Mouse (Mus musculus) limb, embryonic 12.5 days (tissue): ENCODE results near the gene Acap2. TPM values are rescaled to one million over a fixed set of nuclear protein-coding genes. Genes with fewer than 3 reads are reported as not detected.

Source experiments
- ATAC-seq: fragments of 200-750 bp; cut with Nextera tagmentation; 2 replicates; pipeline ENCODE4 v1.8.0; 2017; ENCODE audit warnings: low read depth, moderate TSS enrichment; ENCODE audit not compliant: insufficient number of reproducible peaks, insufficient read depth, low FRiP score, low TSS enrichment
- H3K27ac ChIP-seq: fragments of 300-500 bp; sonication (generic); 2 replicates; pipeline ENCODE4 v1.5.1; 2016; ENCODE audit warnings: mild to moderate bottlenecking, moderate library complexity
- H3K27me3 ChIP-seq: fragments of 300-500 bp; sonication (generic); 2 replicates; pipeline ENCODE4 v1.6.1; 2016; ENCODE audit warnings: mild to moderate bottlenecking, moderate library complexity
- H3K36me3 ChIP-seq: fragments of 300-500 bp; sonication (generic); 2 replicates; pipeline ENCODE4 v1.6.1; 2016; ENCODE audit warnings: mild to moderate bottlenecking, moderate library complexity
- H3K4me1 ChIP-seq: fragments of 300-500 bp; sonication (generic); replicated peaks from 2 replicates; pipeline ENCODE4 v1.6.1; 2016
- H3K4me2 ChIP-seq: fragments of 300-500 bp; sonication (generic); 2 replicates; pipeline ENCODE4 v1.6.1; 2016; ENCODE audit warnings: mild to moderate bottlenecking, moderate library complexity
- H3K4me3 ChIP-seq: fragments of 300-500 bp; sonication (generic); replicated peaks from 2 replicates; pipeline ENCODE4 v1.5.1; 2016; ENCODE audit warnings: mild to moderate bottlenecking
- H3K9ac ChIP-seq: fragments of 300-500 bp; sonication (generic); replicated peaks from 2 replicates; pipeline ENCODE4 v1.6.1; 2016; ENCODE audit warnings: mild to moderate bottlenecking, moderate library complexity
- H3K9me3 ChIP-seq: fragments of 300-500 bp; sonication (generic); 2 replicates; pipeline ENCODE4 v1.6.1; 2016; ENCODE audit warnings: mild to moderate bottlenecking, moderate library complexity
- WGBS: fragments of 180-500 bp; shearing (Covaris S2); methylation state at CpG from one replicate; pipeline ENCODE4 v1.1.7; 2016; 5-methylcytosine and 5-hydroxymethylcytosine counted together
- polyA plus RNA-seq: library from polyadenylated mRNA; unstranded; fragments of >200 nt; fragmentation: Nextera tagmentation; extraction: Ambion mirVana; gene quantifications from 2 replicates; pipeline ENCODE4 v1.2.1, GENCODE M21; 2016

Gene Acap2
- polyA plus RNA-seq, 1 experiment from 2014 or later, result 20.4 TPM

GRCm38 (mm10) chr16:31205187-31205586 is 4.1 kb upstream of the Acap2 start:
- no peak overlapping the region for H3K4me3 ChIP-seq
- no peaks in the 10 kb centered on the region for H3K9me3 ChIP-seq

GRCm38 (mm10) chr16:31204216-31204615 is 3.2 kb upstream of the Acap2 start:
- WGBS, result 76% methylated on average over 1 of the region's 1 CpGs
- Histone ChIP-seq H3K4me3 (no peak overlapping the region), H3K9ac (no peak overlapping the region), H3K4me1 (peaks cover 20% of the 10 kb centered on the region), H3K9me3 (no peaks in the 10 kb centered on the region), H3K27me3 (0 out of 2 replicates have a peak, but pooled peaks cover 3% of the 10 kb centered on the region), H3K4me2 (no peak overlapping the region), H3K27ac (no peak overlapping the region), H3K36me3 (no peaks in the 10 kb centered on the region)
- ATAC-seq, result no peak

More at GRCm38 (mm10) chr16:31205187-31205586, 4.1 kb upstream of the Acap2 start:
- ATAC-seq, result no peak
- Histone ChIP-seq H3K9ac (no peak overlapping the region), H3K4me1 (peaks cover 15% of the 10 kb centered on the region), H3K4me2 (no peak overlapping the region), H3K27me3 (peaks cover 12% of the 10 kb centered on the region; the same call in 1 of the 2 replicates), H3K36me3 (no peaks in the 10 kb centered on the region), H3K27ac (no peak overlapping the region)
- 92% methylated on average over 8 of the region's 8 CpGs for WGBS

GRCm38 (mm10) chr16:31201704-31202103 is 659 bp upstream of the Acap2 start:
- Histone ChIP-seq H3K9me3 (no peaks in the 10 kb centered on the region), H3K4me3 (no peak overlapping the region), H3K9ac (no peak overlapping the region), H3K27ac (no peak overlapping the region), H3K36me3 (no peaks in the 10 kb centered on the region), H3K4me2 (peak overlapping the region; percentile 86), H3K4me1 (peaks cover 10% of the 10 kb centered on the region), H3K27me3 (no peaks in the 10 kb centered on the region)
- 95% methylated on average over 2 of the region's 2 CpGs for WGBS
- ATAC-seq, result no peak

GRCm38 (mm10) chr16:31199926-31200789 is 887 bp downstream of the Acap2 start:
- Histone ChIP-seq H3K4me3 (peak overlapping the region; percentile 83), H3K9me3 (no peaks in the 10 kb centered on the region), H3K9ac (peak overlapping the region; percentile 89), H3K36me3 (no peaks in the 10 kb centered on the region), H3K27me3 (no peaks in the 10 kb centered on the region), H3K4me2 (peak overlapping the region; percentile 86), H3K27ac (peak overlapping the region; percentile 87), H3K4me1 (peaks cover 10% of the 10 kb centered on the region)
- ATAC-seq, result peak; percentile 66; the same call in 1 of the 2 replicates
- under 1% methylated on average over 56 of the region's 56 CpGs for WGBS

- 5% methylated on average over 14 of the region's 14 CpGs for WGBS
- peaks cover 10% of the 10 kb centered on the region for H3K4me1 ChIP-seq
- H3K9me3 ChIP-seq, result no peaks in the 10 kb centered on the region
- peak overlapping the region; percentile 83 for H3K4me3 ChIP-seq
- no peak for ATAC-seq
- H3K36me3 ChIP-seq, result no peaks in the 10 kb centered on the region
- H3K9ac ChIP-seq, result peak overlapping the region; percentile 89; the same call in 1 of the 2 replicates
- H3K4me2 ChIP-seq, result peak overlapping the region; percentile 86
- peak overlapping the region; percentile 87; the same call in 1 of the 2 replicates for H3K27ac ChIP-seq
- no peaks in the 10 kb centered on the region for H3K27me3 ChIP-seq
Observed at GRCm38 (mm10) chr16:31199591-31199925, 1.5 kb downstream of the Acap2 start.

GRCm38 (mm10) chr16:31196971-31197370 is 4.1 kb downstream of the Acap2 start:
- Histone ChIP-seq H3K36me3 (no peaks in the 10 kb centered on the region), H3K27ac (no peak overlapping the region), H3K4me1 (peaks cover 20% of the 10 kb centered on the region), H3K4me2 (no peak overlapping the region), H3K27me3 (no peaks in the 10 kb centered on the region), H3K9me3 (no peaks in the 10 kb centered on the region), H3K9ac (no peak overlapping the region), H3K4me3 (no peak overlapping the region)
- 80% methylated on average over 3 of the region's 3 CpGs for WGBS
- no peak for ATAC-seq

- Histone ChIP-seq H3K4me2 (no peak overlapping the region), H3K4me3 (no peak overlapping the region), H3K4me1 (peaks cover 21% of the 10 kb centered on the region), H3K9ac (no peak overlapping the region), H3K36me3 (no peaks in the 10 kb centered on the region), H3K27ac (no peak overlapping the region), H3K27me3 (no peaks in the 10 kb centered on the region), H3K9me3 (no peaks in the 10 kb centered on the region)
- ATAC-seq, result no peak
- WGBS, result 51% methylated on average over 3 of the region's 3 CpGs
Observed at GRCm38 (mm10) chr16:31192526-31192925, 8.5 kb downstream of the Acap2 start.

- no peak overlapping the region for H3K4me2 ChIP-seq
- no peaks in the 10 kb centered on the region for H3K27me3 ChIP-seq
- WGBS, result 53% methylated on average over 6 of the region's 6 CpGs
- H3K4me1 ChIP-seq, result peaks cover 21% of the 10 kb centered on the region
- no peak overlapping the region for H3K9ac ChIP-seq
- no peak for ATAC-seq
- H3K36me3 ChIP-seq, result no peaks in the 10 kb centered on the region
- no peak overlapping the region for H3K27ac ChIP-seq
- no peaks in the 10 kb centered on the region for H3K9me3 ChIP-seq
- no peak overlapping the region for H3K4me3 ChIP-seq
Observed at GRCm38 (mm10) chr16:31191818-31192217, 9.2 kb downstream of the Acap2 start.

GRCm38 (mm10) chr16:31190426-31190825 is 10.6 kb downstream of the Acap2 start:
- Histone ChIP-seq H3K36me3 (no peaks in the 10 kb centered on the region), H3K4me2 (no peak overlapping the region), H3K27me3 (no peaks in the 10 kb centered on the region), H3K9me3 (no peaks in the 10 kb centered on the region), H3K4me3 (no peak overlapping the region), H3K9ac (no peak overlapping the region), H3K4me1 (peaks cover 21% of the 10 kb centered on the region), H3K27ac (no peak overlapping the region)
- ATAC-seq, result no peak
- WGBS, result 89% methylated on average over 8 of the region's 8 CpGs

GRCm38 (mm10) chr16:31189291-31189690 is 11.8 kb downstream of the Acap2 start:
- Histone ChIP-seq H3K4me1 (peaks cover 21% of the 10 kb centered on the region), H3K36me3 (no peaks in the 10 kb centered on the region), H3K4me2 (no peak overlapping the region), H3K4me3 (no peak overlapping the region), H3K27ac (no peak overlapping the region), H3K27me3 (no peaks in the 10 kb centered on the region), H3K9me3 (no peaks in the 10 kb centered on the region), H3K9ac (no peak overlapping the region)
- no peak for ATAC-seq
- WGBS, result 94% methylated on average over 5 of the region's 5 CpGs

- Histone ChIP-seq H3K27me3 (no peaks in the 10 kb centered on the region), H3K4me2 (no peak overlapping the region), H3K36me3 (no peaks in the 10 kb centered on the region), H3K4me3 (no peak overlapping the region), H3K9ac (no peak overlapping the region), H3K4me1 (peaks cover 21% of the 10 kb centered on the region), H3K27ac (no peak overlapping the region), H3K9me3 (no peaks in the 10 kb centered on the region)
- ATAC-seq, result no peak
- 83% methylated on average over 2 of the region's 2 CpGs for WGBS
Observed at GRCm38 (mm10) chr16:31188799-31189198, 12.2 kb downstream of the Acap2 start.
